Mouse (Mus musculus) bone marrow, adult 2 months (tissue): ENCODE measurements at regions not wholly inside any gene's neighbourhood (a gene's known extent, or its start where the extent isn't known, plus 50 kb on each side); places are given as distances from the start of the nearest gene placed in this dataset.

ENCODE experiments used
- CTCF ChIP-seq: fragments of 200-500 bp; IDR thresholded peaks from 2 replicates; pipeline ENCODE4 v1.5.1; 2011; ENCODE audit warnings: low read length, control low read depth; ENCODE audit not compliant: control insufficient read depth, insufficient read depth
- POLR2A ChIP-seq: fragments of 200-500 bp; IDR thresholded peaks from 2 replicates; pipeline ENCODE4 v1.6.1; 2011; ENCODE audit warnings: low read depth, mild to moderate bottlenecking, control low read depth, low read length, borderline replicate concordance; ENCODE audit not compliant: control insufficient read depth

DNA sequence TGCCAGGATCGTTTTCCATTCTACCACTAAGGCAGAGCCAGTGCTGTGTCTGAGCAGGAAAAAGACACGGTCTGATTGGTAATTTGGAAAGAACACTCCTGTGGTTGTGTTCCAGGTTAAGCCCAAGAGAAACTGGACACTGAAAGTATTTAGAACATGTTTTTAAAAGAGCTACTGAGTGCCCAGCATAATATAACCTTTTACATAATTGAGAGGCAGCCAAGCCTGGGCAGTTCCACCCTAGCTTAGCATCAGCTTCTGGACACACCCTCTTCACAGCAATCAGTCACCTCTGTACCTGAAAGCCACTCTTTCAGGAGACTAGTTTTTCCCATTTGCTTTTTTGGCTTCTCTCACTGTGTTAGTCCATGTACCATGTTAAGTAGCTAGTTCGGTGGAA lies 1379.4 kb upstream of the A1bg start:
- TF ChIP-seq CTCF (no peak), POLR2A (no peak)
